ENCODE assay signal across 24 mouse cellular contexts in genomic region chr1:100310687-100311086, GRCm38 (mm10).
DNase-seq lines count a peak whose midpoint lies in the region; ATAC-seq and TF ChIP-seq lines count a peak whose summit lies in the region.
"Had no signal": no experiment of that assay in that cellular context is flagged by ENCODE, and none has a peak within 500 bp of the region (broad histone marks: within the 10 kb centered on the region; RNA-seq: fewer than 3 reads in every experiment).

No protein-coding gene starts in this region.

- TF ChIP-seq CTCF in hindbrain, postnatal 0 days (IDR thresholded peaks at IDR 0.05; ENCODE audit: low read depth), result no peak

- H3K4me2 ChIP-seq in hindbrain, embryonic 15.5 days, result no peak overlapping the region
- no peak overlapping the region for H3K4me2 ChIP-seq in hindbrain, embryonic 13.5 days
- H3K4me2 ChIP-seq in hindbrain, postnatal 0 days (ENCODE audit: low read depth, low read length), result no peak overlapping the region
- H3K4me2 ChIP-seq in hindbrain, embryonic 11.5 days (replicated peaks; ENCODE audit: low read depth, low read length), result no peak overlapping the region
- no peak overlapping the region for H3K4me2 ChIP-seq in neural tube, embryonic 13.5 days
- no peak overlapping the region for H3K4me2 ChIP-seq in neural tube, embryonic 15.5 days
- H3K4me2 ChIP-seq: embryonic facial prominence, embryonic 13.5 days; embryonic facial prominence, embryonic 15.5 days; forebrain, embryonic 12.5 days had no signal

- no peak overlapping the region for H3K9ac ChIP-seq in hindbrain, embryonic 15.5 days
- H3K9ac ChIP-seq in hindbrain, embryonic 13.5 days, result no peak overlapping the region
- no peak overlapping the region for H3K9ac ChIP-seq in hindbrain, postnatal 0 days (replicated peaks; ENCODE audit: low read length)
- no peak overlapping the region for H3K9ac ChIP-seq in hindbrain, embryonic 11.5 days (ENCODE audit: low read depth, low read length)
- no peak overlapping the region for H3K9ac ChIP-seq in neural tube, embryonic 13.5 days
- no peak overlapping the region for H3K9ac ChIP-seq in neural tube, embryonic 15.5 days (replicated peaks)
- H3K9ac ChIP-seq: embryonic facial prominence, embryonic 13.5 days; embryonic facial prominence, embryonic 15.5 days; forebrain, embryonic 12.5 days had no signal

- H3K36me3 ChIP-seq in hindbrain, embryonic 15.5 days, result no peaks in the 10 kb centered on the region
- no peaks in the 10 kb centered on the region for H3K36me3 ChIP-seq in hindbrain, embryonic 13.5 days
- no peaks in the 10 kb centered on the region for H3K36me3 ChIP-seq in hindbrain, postnatal 0 days (ENCODE audit: insufficient read depth, low read length)
- no peaks in the 10 kb centered on the region for H3K36me3 ChIP-seq in hindbrain, embryonic 11.5 days (ENCODE audit: control insufficient read depth, insufficient read depth, low read length)
- no peaks in the 10 kb centered on the region for H3K36me3 ChIP-seq in neural tube, embryonic 13.5 days
- H3K36me3 ChIP-seq in neural tube, embryonic 15.5 days, result no peaks in the 10 kb centered on the region
- H3K36me3 ChIP-seq: embryonic facial prominence, embryonic 13.5 days; embryonic facial prominence, embryonic 15.5 days; forebrain, embryonic 10.5 days; forebrain, embryonic 12.5 days had no signal

- peak; percentile 4 for DNase-seq in hindbrain, postnatal 0 days (ENCODE audit: low spot score)
- DNase-seq in hindbrain, embryonic 11.5 days (ENCODE audit: low spot score), result no peak
- no peak for DNase-seq in neural tube, embryonic 10.5 days (ENCODE audit: extremely low spot score, low spot score)
- DNase-seq in gastrocnemius, postnatal 10 days, result no peak
- DNase-seq: adrenal gland, adult 2 months; adrenal gland, postnatal 10 days; adrenal gland, postnatal 25 days; cerebellum, adult 11 months; cerebellum, adult 18-20 months; cerebellum, adult 8-10 months; cerebellum, adult 9-11 months; cerebellum, postnatal 14 days; cerebellum, postnatal 36 days; embryo, embryonic 11 days had no signal

- peak; percentile 54; the same call in 1 of the 2 replicates for ATAC-seq in hindbrain, embryonic 15.5 days (ENCODE audit: low FRiP score, low read depth)
- ATAC-seq in hindbrain, embryonic 13.5 days (ENCODE audit: low FRiP score), result no peak
- ATAC-seq in hindbrain, postnatal 0 days, result no peak
- ATAC-seq in hindbrain, embryonic 11.5 days (ENCODE audit: low FRiP score), result no peak
- peak; percentile 69 for ATAC-seq in neural tube, embryonic 13.5 days (ENCODE audit: low read depth)
- peak; percentile 79 for ATAC-seq in neural tube, embryonic 15.5 days (ENCODE audit: low FRiP score)
- ATAC-seq: forebrain, embryonic 14.5 days had no signal

- H3K27ac ChIP-seq in hindbrain, embryonic 15.5 days (replicated peaks), result no peak overlapping the region
- H3K27ac ChIP-seq in hindbrain, embryonic 13.5 days, result no peak overlapping the region
- H3K27ac ChIP-seq in hindbrain, postnatal 0 days, result no peak overlapping the region
- H3K27ac ChIP-seq in hindbrain, embryonic 11.5 days (ENCODE audit: low read depth, low read length), result no peak overlapping the region
- no peak overlapping the region for H3K27ac ChIP-seq in neural tube, embryonic 13.5 days (replicated peaks)
- no peak overlapping the region for H3K27ac ChIP-seq in neural tube, embryonic 15.5 days (replicated peaks)
- H3K27ac ChIP-seq: embryonic facial prominence, embryonic 13.5 days; embryonic facial prominence, embryonic 15.5 days; forebrain, embryonic 10.5 days; forebrain, embryonic 12.5 days had no signal

- no peaks in the 10 kb centered on the region for H3K9me3 ChIP-seq in hindbrain, embryonic 15.5 days
- no peaks in the 10 kb centered on the region for H3K9me3 ChIP-seq in hindbrain, embryonic 13.5 days
- H3K9me3 ChIP-seq in hindbrain, postnatal 0 days (ENCODE audit: low read length), result no peaks in the 10 kb centered on the region
- H3K9me3 ChIP-seq in hindbrain, embryonic 11.5 days (ENCODE audit: control insufficient read depth, low read length), result no peaks in the 10 kb centered on the region
- no peaks in the 10 kb centered on the region for H3K9me3 ChIP-seq in neural tube, embryonic 13.5 days
- no peaks in the 10 kb centered on the region for H3K9me3 ChIP-seq in neural tube, embryonic 15.5 days (replicated peaks)
- H3K9me3 ChIP-seq: embryonic facial prominence, embryonic 13.5 days; embryonic facial prominence, embryonic 15.5 days; forebrain, embryonic 10.5 days; forebrain, embryonic 12.5 days had no signal

- no peaks in the 10 kb centered on the region for H3K4me1 ChIP-seq in hindbrain, embryonic 15.5 days (replicated peaks)
- H3K4me1 ChIP-seq in hindbrain, embryonic 13.5 days (replicated peaks), result no peaks in the 10 kb centered on the region
- H3K4me1 ChIP-seq in hindbrain, postnatal 0 days (ENCODE audit: insufficient read depth, low read length), result no peaks in the 10 kb centered on the region
- H3K4me1 ChIP-seq in hindbrain, embryonic 11.5 days (replicated peaks; ENCODE audit: control insufficient read depth, insufficient read depth, low read length), result no peaks in the 10 kb centered on the region
- H3K4me1 ChIP-seq in neural tube, embryonic 13.5 days (replicated peaks), result no peaks in the 10 kb centered on the region
- 0 out of 2 replicates have a peak, but pooled peaks cover 2% of the 10 kb centered on the region for H3K4me1 ChIP-seq in neural tube, embryonic 15.5 days
- H3K4me1 ChIP-seq: embryonic facial prominence, embryonic 13.5 days; embryonic facial prominence, embryonic 15.5 days; forebrain, embryonic 10.5 days; forebrain, embryonic 12.5 days had no signal

- 71% methylated on average over 1 of the region's 1 CpGs for WGBS in hindbrain, embryonic 15.5 days
- WGBS in hindbrain, embryonic 13.5 days, result 78% methylated on average over 1 of the region's 1 CpGs
- WGBS in hindbrain, postnatal 0 days, result 84% methylated on average over 1 of the region's 1 CpGs
- 95% methylated on average over 1 of the region's 1 CpGs for WGBS in hindbrain, embryonic 11.5 days
- 65% methylated on average over 1 of the region's 1 CpGs for WGBS in neural tube, embryonic 13.5 days
- WGBS in neural tube, embryonic 15.5 days, result 71% methylated on average over 1 of the region's 1 CpGs

- H3K27me3 ChIP-seq in hindbrain, embryonic 15.5 days, result no peaks in the 10 kb centered on the region
- no peaks in the 10 kb centered on the region for H3K27me3 ChIP-seq in hindbrain, embryonic 13.5 days
- H3K27me3 ChIP-seq in hindbrain, postnatal 0 days (ENCODE audit: insufficient read depth, low read length), result no peaks in the 10 kb centered on the region
- H3K27me3 ChIP-seq in hindbrain, embryonic 11.5 days (ENCODE audit: control insufficient read depth, insufficient read depth, low read length), result no peaks in the 10 kb centered on the region
- H3K27me3 ChIP-seq in neural tube, embryonic 13.5 days, result no peaks in the 10 kb centered on the region
- H3K27me3 ChIP-seq in neural tube, embryonic 15.5 days (replicated peaks), result no peaks in the 10 kb centered on the region
- H3K27me3 ChIP-seq: embryonic facial prominence, embryonic 13.5 days; embryonic facial prominence, embryonic 15.5 days; forebrain, embryonic 12.5 days had no signal

- no peak overlapping the region for H3K4me3 ChIP-seq in hindbrain, embryonic 15.5 days
- no peak overlapping the region for H3K4me3 ChIP-seq in hindbrain, embryonic 13.5 days
- no peak overlapping the region for H3K4me3 ChIP-seq in hindbrain, postnatal 0 days (ENCODE audit: low read length)
- no peak overlapping the region for H3K4me3 ChIP-seq in hindbrain, embryonic 11.5 days (ENCODE audit: low read depth, low read length)
- no peak overlapping the region for H3K4me3 ChIP-seq in neural tube, embryonic 13.5 days
- no peak overlapping the region for H3K4me3 ChIP-seq in neural tube, embryonic 15.5 days (replicated peaks)
- H3K4me3 ChIP-seq: embryonic facial prominence, embryonic 13.5 days; embryonic facial prominence, embryonic 15.5 days; erythroblast, embryonic 14.5 days; forebrain, embryonic 10.5 days; forebrain, embryonic 12.5 days had no signal

Comparison
In these comparisons a context has a peak if more than half of its experiments do, and no peak if none do; other contexts are left out.
1. ATAC-seq: peak in hindbrain, embryonic 15.5 days (single experiment), neural tube, embryonic 13.5 days (single experiment) and neural tube, embryonic 15.5 days (single experiment); none in hindbrain, embryonic 13.5 days (single experiment), hindbrain, postnatal 0 days (single experiment) and hindbrain, embryonic 11.5 days (single experiment).